Mouse (Mus musculus) mesoderm, embryonic 11.5 days (tissue): ENCODE data around the gene Pcsk6.
A peak's percentile ranks its signal among the peaks of the same experiment; 100 is the strongest.
"Not testable (repeated sequence)": the region's sequence is repeated elsewhere in the genome, so short reads cannot be mapped to it uniquely, and the experiment has no call there.

ENCODE experiments used
- DNase-seq: peaks from one replicate; pipeline ENCODE4 v3.0.0-alpha.2; 2012; ENCODE audit warnings: low read depth, low spot score

The Pcsk6 gene

DNA sequence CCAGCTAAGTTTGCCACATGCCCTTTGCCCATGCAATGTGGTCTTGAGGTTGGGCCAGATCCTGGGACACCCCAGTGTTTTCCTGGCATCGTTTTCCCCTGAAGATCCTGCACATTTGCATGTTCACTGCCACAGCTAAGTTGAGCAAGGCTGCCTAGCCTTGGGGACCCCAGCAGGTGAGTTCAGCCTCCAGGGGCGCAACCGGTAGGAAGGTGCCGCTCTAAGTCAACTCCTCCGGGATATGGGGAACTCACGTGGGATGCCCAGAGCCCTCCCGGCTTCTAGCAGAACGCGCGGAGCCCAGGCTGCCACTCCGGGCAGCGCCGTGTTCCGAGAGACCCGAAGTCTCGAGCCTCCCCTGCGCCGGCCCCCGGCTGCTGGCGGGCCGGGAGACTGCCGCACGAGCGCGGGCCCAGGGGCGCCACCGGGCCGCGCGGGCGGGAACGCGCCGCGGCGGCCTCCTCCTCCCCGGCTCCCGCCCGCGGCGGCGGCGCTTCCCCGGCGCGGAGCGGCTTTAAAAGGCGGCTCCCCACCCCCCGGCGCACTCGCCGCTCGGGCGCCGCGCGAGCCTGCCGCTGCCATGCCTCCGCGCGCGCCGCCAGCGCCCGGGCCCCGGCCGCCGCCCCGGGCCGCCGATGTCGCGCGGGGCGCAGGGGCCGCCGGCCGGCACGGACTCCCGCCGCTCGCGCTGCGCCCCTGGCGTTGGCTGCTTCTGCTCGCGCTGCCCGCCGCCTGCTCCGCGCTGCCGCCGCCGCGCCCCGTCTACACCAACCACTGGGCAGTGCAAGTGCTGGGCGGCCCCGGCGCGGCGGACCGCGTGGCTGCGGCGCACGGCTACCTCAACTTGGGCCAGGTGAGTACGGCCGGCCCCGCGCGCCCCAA, at the start of gene Pcsk6:
Gene Pcsk6, plus strand, starts transcription at position 144 of the 882 bp plus-strand sequence.
- peak; percentile 58 for DNase-seq

DNA sequence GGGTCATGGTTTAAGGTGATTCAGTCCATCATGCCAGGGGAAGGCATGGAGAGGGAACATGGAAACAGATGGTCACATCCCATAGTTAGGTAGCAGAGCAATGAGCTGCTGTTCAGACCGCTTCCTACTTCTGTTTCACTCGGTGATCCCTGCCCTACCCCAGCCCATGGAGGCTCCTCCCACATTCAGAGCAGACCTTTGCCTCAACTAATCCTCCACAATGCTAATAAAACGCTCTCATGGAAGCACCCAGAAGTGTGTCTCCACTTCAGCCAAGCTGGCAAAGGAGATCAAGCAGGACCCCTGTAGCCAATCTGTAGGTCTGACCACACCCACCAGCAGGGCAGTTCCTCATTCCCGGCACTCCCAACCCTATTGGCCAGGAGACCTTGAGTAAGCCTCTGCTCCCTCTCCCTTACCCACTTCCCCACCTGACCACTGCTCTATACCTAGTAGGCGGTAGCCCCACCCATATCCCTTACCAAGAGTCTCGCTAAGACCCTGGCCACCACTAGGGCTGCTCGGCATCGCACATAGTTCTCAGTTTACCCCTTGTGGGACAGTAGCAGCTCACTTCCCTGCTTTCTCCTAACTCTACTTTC, 47.8 kb upstream of the Pcsk6 start:
- no peak for DNase-seq

DNA sequence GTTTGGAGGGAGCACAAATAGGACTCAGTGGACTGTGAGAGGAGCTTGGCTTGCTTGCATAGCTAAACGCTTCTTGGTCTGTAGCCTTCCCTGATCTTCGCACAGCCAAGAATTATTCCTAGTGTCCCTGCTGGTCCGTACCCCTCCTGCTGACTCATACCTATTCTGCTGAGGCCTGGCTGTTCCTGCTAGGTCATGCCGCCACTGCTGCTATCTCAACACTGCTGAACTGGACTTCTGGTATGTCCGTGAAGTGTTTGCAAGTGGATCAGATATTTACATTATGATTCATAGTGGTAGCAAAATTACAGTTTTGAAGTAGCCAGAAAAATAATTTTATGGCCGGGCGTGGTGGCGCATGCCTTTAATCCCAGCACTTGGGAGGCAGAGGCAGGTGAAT, 44.0 kb upstream of the Pcsk6 start:
- DNase-seq = no peak

DNA sequence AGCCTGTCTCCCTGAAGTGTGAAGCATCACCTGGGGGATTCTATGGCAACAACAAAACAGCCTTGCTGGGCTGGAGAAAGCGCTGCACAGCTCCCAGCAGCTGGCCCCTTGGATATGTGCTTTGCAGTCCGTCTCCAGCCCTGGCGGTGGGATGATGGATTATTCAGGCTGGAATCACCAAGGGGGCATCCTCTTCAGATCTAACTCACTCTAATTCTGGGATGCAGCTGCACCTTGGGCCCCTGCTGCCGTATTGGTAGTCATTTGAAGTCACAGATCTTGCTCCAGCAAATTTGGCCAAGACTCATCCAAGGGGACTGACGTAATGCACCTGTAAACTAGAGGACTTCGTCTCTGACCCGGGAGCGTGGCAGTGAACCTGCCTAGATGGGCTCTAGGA, 41.1 kb upstream of the Pcsk6 start:
- DNase-seq = peak; percentile 10

DNA sequence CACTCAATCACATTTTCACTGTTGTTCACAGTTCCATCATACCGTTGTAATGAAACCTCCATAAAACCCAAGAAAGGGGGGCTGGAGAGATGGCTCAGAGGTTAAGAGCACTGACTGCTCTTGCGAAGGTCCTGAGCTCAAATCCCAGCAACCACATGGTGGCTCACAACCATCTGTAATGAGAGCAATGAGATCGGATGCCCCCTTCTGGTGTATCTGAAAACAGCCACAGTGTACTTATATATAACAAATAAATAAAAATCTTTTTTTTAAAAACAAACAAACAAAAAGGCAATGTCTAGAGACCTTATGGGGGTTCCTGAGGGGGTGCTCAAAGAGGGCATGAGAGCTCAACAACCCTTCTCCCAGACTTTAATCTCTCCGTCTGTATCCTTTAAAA, 39.6 kb upstream of the Pcsk6 start:
- DNase-seq = not testable (repeated sequence)

DNA sequence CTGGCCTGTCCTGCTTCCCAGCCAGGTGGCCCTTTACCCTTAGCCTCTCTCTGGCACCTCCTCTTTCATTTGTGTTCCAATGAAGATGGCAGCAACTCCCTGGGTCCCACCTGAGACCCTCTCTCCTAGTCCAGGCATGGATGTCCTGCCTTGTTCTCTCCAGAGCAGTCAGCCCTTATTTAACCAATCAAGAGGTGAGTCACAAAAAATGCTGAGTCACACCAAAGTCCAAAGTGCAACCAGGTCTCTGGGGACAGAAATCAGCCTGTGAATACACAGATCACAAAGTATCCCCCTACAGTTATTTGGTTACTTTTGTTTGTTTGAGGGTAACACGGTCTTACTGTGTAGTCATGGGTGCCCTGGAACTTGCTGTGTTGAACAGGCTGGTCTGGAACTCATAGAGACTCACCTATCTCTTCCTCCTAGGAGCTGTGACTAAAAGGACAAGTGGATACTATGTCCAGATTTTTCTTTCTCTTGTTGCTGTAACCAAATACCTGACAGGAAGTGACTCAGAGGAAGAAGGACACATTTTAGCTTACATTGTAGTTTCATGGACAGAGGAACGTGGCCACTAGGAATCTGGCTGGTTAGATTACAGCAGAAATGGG, 38.9 kb upstream of the Pcsk6 start:
- DNase-seq = no peak

DNA sequence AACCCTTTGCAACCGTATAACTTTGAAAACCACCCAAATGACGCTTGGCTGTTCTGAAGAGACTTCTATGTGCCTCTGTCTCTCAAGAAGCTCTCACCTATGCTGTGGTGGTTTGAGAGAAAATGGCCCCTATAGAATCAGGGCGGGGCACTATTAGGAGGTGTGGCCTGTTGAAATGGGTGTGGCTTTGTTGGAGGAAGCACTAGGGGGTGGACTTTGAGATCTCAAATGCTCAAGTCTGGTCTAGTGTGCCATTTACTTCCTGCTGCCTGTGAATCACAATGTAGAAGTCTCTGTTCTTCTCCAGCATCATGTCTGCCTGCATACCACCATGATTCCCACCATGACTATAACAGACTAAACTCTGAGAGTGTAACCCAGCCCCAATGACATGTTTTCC, 21.8 kb upstream of the Pcsk6 start:
- DNase-seq = no peak

DNA sequence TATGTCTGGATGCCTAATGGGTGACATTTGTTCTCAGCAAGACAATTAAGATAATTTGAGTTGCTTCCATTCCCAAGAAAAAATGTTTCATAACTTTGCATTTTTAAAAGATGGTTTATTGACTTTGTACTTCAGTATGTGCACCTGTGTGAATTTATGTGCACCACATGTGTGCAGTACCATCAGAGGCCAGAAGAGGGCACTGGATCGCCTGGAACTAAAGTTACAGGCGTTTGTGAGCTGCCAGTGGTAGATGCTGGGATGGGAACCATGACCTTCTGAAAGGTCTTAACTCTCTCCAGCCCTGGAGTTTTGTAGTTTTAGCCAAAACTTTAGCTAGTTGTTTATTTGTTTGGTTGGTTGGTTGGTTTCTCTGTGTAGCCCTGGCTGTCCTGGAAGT, 18.3 kb upstream of the Pcsk6 start:
- DNase-seq = no peak

DNA sequence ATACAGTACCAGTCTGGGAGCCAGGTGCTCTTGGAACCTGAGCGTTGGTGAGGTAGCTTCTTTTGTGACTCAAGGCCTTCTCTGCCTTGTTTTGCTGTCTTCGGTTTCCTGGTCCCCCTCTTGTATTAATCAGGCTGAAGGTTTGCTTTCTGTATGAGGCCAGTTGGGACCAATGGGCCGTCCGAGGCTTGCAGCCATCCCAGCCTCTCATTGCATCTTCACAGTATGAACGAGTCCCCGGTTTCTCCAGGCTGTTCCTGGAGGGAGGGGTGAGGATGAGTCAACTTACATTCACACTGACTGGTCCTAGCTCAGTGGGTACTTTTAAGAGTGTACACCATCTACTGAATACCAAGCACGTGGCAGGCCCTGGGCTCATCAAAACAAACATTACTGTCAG, 553 bp upstream of the Pcsk6 start:
- DNase-seq = no peak

DNA sequence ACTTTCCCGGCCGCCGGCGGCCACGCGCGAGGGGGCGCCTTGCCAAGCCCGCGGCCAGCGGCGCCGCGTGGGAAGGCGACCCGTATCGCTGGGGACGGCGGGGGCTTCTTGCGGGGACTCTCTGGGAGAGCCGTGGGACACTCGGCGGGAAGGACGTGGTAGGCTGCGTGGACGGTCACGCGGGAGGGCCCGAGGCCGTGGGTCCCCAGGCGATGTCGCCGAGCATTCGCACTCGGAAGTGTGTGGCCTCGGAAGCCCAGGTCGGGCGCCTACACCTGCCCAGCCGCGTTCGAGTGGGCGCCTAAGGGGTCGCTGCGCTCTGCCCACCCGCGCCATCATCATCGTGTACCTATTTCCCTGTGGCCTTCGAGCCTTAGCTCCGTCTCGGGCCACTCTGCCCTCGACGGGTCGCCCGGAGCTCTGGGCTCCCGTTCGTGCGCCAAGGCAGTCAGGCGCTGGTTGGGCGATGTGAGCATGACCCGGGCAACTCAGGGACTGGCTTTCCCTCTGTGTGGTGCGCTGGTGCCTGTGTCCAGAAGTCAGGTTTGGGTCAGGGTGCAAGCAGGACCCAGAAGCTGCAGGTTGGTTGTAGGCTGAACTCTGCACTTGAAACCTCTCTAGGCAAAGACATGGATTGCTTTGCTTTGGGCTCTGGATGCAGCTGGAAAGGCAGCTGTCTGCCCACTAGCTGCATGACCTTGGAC, 1.1 kb downstream of the Pcsk6 start:
- no peak for DNase-seq

DNA sequence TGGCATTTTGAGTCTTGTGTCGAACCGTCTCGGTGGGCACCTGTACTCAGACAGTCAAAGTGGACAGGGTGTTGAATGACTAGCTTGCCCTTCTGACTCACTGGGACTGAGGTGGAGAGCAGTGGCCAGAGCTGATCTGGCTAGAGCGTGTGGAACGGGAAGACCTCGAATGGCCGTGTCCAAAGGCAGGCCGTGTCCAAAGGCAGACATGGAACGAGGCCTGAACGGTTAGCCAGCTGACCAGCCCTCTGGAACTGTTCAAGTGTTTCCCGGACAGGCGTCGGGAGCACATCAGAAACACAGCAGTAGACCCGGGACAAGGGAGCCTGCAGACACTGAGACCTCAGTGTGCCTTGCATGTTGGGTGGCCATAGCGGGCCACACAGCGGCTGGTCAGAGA, 7.6 kb downstream of the Pcsk6 start:
- no peak for DNase-seq

DNA sequence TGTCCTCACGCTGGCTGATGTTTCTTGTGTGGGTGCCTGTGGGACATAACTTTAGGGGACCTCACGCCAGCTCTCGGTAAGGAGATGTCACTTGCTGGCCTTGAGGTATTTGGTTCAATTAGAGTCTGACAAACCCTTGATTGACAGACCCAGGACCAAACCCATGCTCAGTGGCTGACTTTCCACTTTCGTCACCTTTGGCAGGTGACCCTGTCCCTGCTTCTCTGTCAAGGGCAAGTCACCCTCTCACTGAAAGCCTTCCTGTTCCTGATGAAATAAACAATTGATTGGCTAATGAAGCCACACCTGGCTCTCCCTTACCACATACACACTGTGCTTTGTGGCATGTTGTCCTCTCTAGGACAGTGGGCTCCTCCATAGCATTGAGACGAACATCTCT, 8.3 kb downstream of the Pcsk6 start:
- DNase-seq = no peak

DNA sequence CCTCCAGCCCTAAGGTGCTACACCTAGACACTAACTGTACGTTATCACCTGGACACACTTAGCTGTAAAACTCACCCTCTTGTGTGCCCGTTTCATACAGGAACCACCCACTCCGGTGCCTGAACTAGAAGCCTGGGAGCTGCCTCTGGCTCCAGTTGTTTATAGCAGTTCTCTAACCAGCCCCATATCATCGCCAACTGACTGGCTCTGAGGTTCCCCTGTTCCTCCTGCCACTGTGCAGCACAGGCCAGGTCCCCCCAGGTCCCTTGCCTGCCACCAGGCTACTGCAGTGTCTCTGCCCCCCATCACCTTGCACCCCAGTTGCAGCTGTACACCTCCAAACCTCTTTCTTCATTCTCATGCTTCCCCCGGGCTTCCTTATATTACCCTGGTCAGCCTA, 8.7 kb downstream of the Pcsk6 start:
- DNase-seq = no peak

DNA sequence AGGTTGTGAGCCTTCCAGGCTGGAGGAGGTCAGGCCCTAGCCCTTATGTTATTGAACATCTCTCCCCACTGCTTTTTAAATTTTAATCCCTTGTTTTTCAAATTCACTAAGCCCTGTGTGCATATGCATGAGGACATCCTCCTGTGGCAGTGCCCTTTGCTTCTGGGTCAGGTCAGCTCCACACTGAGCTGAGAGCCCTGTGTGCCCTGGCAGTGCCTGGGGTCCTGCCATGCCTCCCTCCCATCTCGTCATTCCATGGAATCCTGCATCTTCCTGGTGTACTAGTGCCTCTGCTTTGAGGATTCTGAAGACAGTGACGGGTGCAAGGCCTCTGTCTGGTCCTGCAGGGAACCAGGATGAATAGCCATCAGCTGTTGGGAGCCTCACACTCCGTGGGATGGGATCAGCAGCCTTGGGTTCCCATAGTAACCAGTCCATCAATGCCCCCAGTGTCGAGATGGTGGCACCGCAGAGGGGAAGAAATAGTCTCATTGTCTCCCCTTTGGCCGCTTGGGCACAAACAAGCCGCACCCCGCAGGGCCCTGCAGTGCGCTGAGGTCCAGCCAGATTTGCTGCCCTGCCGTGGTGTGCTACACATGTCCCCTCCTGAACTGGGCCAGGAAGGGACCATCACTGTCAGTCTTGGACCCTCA, 9.5 kb downstream of the Pcsk6 start:
- DNase-seq = peak; percentile 61

DNA sequence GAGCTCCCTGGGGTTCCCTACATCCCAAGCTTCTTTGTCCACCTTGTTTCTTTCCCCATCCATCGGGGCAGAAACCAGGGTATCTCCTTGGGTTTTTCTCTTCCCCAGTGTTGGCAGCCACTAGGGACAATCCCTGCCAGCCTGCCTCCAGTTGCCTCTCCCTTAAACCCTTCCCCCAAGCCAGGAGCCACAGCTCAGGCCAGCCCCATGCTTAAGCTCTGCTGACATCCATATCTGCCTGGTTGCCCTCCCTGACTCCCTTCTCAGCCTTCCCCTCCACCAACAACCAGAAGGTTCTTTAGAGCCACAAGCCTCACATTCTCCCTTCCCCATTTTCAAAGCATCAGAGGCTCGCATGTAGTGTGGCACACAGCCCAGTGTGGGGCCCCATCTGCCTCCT, 10.3 kb downstream of the Pcsk6 start:
- no peak for DNase-seq

DNA sequence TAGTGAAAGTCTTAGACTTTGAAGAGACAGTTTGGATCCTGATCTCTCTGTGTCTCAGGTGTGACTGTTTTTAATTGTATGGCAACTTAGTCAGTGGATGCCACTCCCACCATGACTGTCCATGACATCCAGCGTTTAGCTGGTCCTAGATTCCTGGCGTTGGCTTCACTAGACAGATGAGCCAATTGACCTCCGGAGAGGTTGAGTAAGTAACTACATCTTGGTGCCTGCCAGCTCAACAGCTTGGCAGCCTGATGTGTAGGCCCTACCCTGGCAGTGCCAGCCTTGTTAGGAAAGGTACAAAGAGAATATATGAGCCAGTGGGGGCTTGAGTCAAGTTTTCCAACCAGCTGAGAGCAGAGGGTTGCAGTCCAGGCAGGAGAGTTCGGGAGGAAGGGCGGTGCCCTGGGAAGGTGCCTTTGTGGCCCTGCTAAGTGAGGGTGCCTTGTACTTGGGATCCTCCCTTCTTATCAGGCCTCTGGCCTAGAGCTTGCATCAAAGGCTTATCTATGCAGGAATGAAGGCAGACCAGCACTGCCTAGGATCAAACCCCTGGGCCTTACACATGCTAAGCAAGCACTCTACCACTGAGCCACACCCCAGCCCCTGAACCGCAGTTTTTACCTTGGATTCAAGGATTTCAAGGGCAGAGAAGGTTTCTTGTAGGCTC, 11.8 kb downstream of the Pcsk6 start:
- DNase-seq = no peak

DNA sequence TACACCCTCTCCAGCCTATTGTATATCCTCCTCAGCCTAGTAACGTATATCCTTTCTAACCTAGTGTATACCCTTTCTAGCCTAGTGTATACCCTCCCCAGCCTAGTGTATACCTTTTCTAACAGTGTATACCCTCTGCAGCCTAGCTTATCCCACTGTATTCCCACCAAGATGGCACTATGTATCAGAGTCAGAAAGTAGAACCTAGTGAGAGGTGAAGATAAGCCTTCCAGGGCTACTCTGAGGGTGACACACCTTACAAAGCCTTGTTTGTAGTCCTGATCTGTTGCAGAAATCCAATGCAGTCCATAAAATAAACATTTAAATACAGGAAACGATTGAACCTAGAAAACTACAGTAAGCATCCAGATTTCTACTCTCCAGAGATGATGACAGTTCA, 12.4 kb downstream of the Pcsk6 start:
- DNase-seq = no peak

DNA sequence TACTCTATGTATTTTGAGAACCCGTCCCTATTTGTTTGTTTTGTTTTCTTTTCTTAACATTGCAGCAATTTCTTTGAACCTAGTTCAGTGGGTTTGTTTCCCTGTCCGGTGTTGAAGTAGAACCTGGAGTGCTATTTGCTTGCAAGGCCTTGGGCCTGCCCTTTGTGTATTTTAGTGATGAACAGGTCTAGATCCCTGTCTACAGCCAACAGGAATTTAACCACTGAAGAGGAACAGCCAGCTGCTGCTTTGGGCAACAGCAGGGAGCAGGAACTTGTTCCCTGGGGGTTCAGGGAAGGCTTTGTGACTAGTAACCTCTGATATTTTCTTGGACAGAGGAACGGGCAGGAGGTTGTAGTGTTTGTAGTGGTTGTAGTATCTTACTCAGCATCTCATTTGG, 15.1 kb downstream of the Pcsk6 start:
- no peak for DNase-seq

DNA sequence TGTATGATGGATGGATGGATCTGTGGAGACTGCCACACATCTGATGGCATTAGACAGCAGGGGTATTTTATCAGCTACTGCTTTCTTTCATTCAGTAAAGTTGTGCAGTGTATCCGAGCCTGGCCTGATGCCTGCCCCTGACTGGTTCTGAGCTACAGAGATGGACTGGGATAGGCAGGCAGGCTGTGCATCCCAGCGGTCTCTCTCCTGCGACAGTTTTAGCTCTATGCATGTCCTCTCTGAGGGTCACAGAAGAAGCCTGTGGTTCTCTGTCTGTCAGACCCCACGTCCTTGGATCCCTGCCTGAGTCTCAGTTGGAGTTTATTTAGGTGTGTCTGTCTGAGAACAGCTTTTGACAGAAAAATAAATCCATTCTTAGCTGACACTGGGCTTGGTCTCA, 16.7 kb downstream of the Pcsk6 start:
- DNase-seq = no peak

DNA sequence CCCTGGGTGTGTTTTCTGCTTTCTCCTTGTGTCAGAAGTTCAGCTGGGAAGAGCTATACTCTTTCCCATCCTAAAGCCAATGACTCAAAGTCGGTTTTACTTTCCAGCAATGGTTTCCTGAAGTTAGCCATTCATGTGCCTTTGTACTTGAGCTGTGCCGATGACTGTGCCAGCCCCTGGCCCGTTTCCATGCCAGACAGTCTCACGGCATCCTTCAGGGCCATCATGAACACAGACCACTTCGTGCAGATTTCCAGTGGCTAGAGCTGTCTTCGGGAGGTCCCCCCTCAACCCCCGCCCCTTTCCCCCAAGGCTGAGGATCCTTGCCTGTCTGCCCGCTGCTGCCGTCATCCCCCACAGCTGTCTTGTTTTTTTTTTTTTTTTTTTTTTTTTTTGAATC, 17.8 kb downstream of the Pcsk6 start:
- DNase-seq = no peak

DNA sequence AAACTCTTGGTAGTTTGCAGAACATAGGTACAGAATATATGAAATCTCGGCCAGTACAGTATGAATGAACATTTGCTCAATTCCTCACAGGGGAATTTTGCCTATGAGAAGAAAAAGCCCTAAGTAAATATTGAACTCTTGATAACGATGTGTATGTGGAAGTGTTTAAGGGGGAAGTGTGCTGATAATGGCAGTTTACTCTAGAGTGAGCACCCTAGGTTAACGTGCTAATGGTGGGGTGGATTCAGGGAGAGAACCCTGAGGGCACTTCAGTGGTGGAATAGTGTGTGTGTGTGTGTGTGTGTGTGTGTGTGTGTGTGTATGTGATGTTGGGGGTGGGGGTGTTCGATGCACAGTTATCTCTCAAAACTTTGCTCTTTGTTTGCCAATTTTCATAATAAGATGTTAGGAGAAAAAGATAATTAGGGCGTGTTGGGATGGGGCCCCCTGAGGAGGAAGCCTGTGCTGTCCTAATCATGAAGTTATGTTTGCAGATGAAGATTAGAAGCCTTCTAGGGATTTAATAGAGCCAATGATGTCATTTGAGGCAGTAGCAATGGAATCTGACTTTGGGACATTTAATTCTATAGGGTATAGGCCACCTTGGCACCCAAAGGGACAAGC, 19.2 kb downstream of the Pcsk6 start:
- no peak for DNase-seq
